Mouse (Mus musculus): ENCODE data around the gene Exog. TPM values are rescaled to one million over a fixed set of nuclear protein-coding genes. Genes with fewer than 3 reads are reported as not detected.

Gene Exog
- polyA plus RNA-seq, 1 experiment from 2014 or later: 25.3 TPM

- Histone ChIP-seq H3K36me3 (no peaks in the 10 kb centered on the region), H3K9me3 (replicated peaks) (no peaks in the 10 kb centered on the region), H3K27ac (no peak overlapping the region), H3K4me1 (peaks cover 39% of the 10 kb centered on the region), H3K4me2 (no peak overlapping the region), H3K4me3 (replicated peaks) (no peak overlapping the region), H3K9ac (no peak overlapping the region), H3K27me3 (no peaks in the 10 kb centered on the region)
- WGBS: 73% methylated on average over 12 of the region's 12 CpGs
- ATAC-seq (replicated peaks; ENCODE audit: low FRiP score): no peak
Observed at GRCm38 (mm10) chr9:119419852-119420438, 24.8 kb upstream of the Exog start.

GRCm38 (mm10) chr9:119425217-119425975 lies 19.3 kb upstream of the Exog start:
- H3K9ac ChIP-seq: no peak overlapping the region

GRCm38 (mm10) chr9:119425976-119426415 lies 18.7 kb upstream of the Exog start:
- H3K9me3 ChIP-seq (replicated peaks): no peaks in the 10 kb centered on the region
- no peak overlapping the region for H3K4me3 ChIP-seq (replicated peaks)
- peaks cover 28% of the 10 kb centered on the region for H3K36me3 ChIP-seq
- peak overlapping the region; percentile 68 for H3K27ac ChIP-seq
- ATAC-seq (replicated peaks; ENCODE audit: low FRiP score): 0 out of 2 replicates have a peak, but pooled peaks have one; percentile 1
- H3K27me3 ChIP-seq: no peaks in the 10 kb centered on the region
- no peak overlapping the region for H3K4me2 ChIP-seq
- 82% methylated on average over 13 of the region's 13 CpGs for WGBS
- H3K4me1 ChIP-seq: peaks cover 46% of the 10 kb centered on the region
- no peak overlapping the region for H3K9ac ChIP-seq

More at GRCm38 (mm10) chr9:119425217-119425975, 19.3 kb upstream of the Exog start:
- Histone ChIP-seq H3K27me3 (no peaks in the 10 kb centered on the region), H3K36me3 (peaks cover 25% of the 10 kb centered on the region), H3K4me1 (peaks cover 52% of the 10 kb centered on the region), H3K9me3 (replicated peaks) (no peaks in the 10 kb centered on the region), H3K4me2 (no peak overlapping the region), H3K4me3 (replicated peaks) (no peak overlapping the region), H3K27ac (peak overlapping the region; percentile 68)
- 19% methylated on average over 7 of the region's 7 CpGs for WGBS
- ATAC-seq (replicated peaks; ENCODE audit: low FRiP score): peak; percentile 70

- Histone ChIP-seq H3K4me3 (replicated peaks) (no peak overlapping the region), H3K9me3 (replicated peaks) (no peaks in the 10 kb centered on the region), H3K9ac (no peak overlapping the region), H3K4me1 (peaks cover 46% of the 10 kb centered on the region), H3K36me3 (peaks cover 33% of the 10 kb centered on the region), H3K27me3 (no peaks in the 10 kb centered on the region), H3K4me2 (no peak overlapping the region), H3K27ac (no peak overlapping the region)
- no peak for ATAC-seq (replicated peaks; ENCODE audit: low FRiP score)
- WGBS: 65% methylated on average over 7 of the region's 7 CpGs
Observed at GRCm38 (mm10) chr9:119426483-119426882, 18.3 kb upstream of the Exog start.

- Histone ChIP-seq H3K4me2 (no peak overlapping the region), H3K27me3 (no peaks in the 10 kb centered on the region), H3K4me1 (peaks cover 28% of the 10 kb centered on the region), H3K4me3 (replicated peaks) (no peak overlapping the region), H3K36me3 (peaks cover 71% of the 10 kb centered on the region), H3K9me3 (replicated peaks) (no peaks in the 10 kb centered on the region), H3K9ac (no peak overlapping the region), H3K27ac (no peak overlapping the region)
- 46% methylated on average over 7 of the region's 7 CpGs for WGBS
- peak; percentile 61; the same call in 1 of the 2 replicates for ATAC-seq (replicated peaks; ENCODE audit: low FRiP score)
Observed at GRCm38 (mm10) chr9:119430311-119430710, 14.4 kb upstream of the Exog start.

- Histone ChIP-seq H3K9me3 (replicated peaks) (no peaks in the 10 kb centered on the region), H3K36me3 (peaks cover 82% of the 10 kb centered on the region), H3K27ac (no peak overlapping the region), H3K9ac (no peak overlapping the region), H3K4me2 (no peak overlapping the region), H3K27me3 (no peaks in the 10 kb centered on the region), H3K4me3 (replicated peaks) (no peak overlapping the region), H3K4me1 (no peaks in the 10 kb centered on the region)
- WGBS: 78% methylated on average over 2 of the region's 2 CpGs
- no peak for ATAC-seq (replicated peaks; ENCODE audit: low FRiP score)
Observed at GRCm38 (mm10) chr9:119435855-119436254, 8.9 kb upstream of the Exog start.

- H3K27ac ChIP-seq: no peak overlapping the region
- H3K4me2 ChIP-seq: no peak overlapping the region
- H3K4me1 ChIP-seq: no peaks in the 10 kb centered on the region
- WGBS: 90% methylated on average over 12 of the region's 12 CpGs
- no peak overlapping the region for H3K9ac ChIP-seq
- no peak overlapping the region for H3K4me3 ChIP-seq (replicated peaks)
- H3K36me3 ChIP-seq: peaks cover 60% of the 10 kb centered on the region
- no peak for ATAC-seq (replicated peaks; ENCODE audit: low FRiP score)
- H3K9me3 ChIP-seq (replicated peaks): no peaks in the 10 kb centered on the region
- no peaks in the 10 kb centered on the region for H3K27me3 ChIP-seq
Observed at GRCm38 (mm10) chr9:119438065-119438464, 6.7 kb upstream of the Exog start.

- Histone ChIP-seq H3K9ac (no peak overlapping the region), H3K9me3 (replicated peaks) (no peaks in the 10 kb centered on the region), H3K4me2 (no peak overlapping the region), H3K27me3 (no peaks in the 10 kb centered on the region), H3K4me1 (no peaks in the 10 kb centered on the region), H3K27ac (no peak overlapping the region), H3K36me3 (peaks cover 55% of the 10 kb centered on the region), H3K4me3 (replicated peaks) (no peak overlapping the region)
- ATAC-seq (replicated peaks; ENCODE audit: low FRiP score): no peak
- 93% methylated on average over 9 of the region's 9 CpGs for WGBS
Observed at GRCm38 (mm10) chr9:119438498-119439000, 6.2 kb upstream of the Exog start.

GRCm38 (mm10) chr9:119445737-119446136 lies 994 bp downstream of the Exog start:
- no peak for ATAC-seq (replicated peaks; ENCODE audit: low FRiP score)
- no peaks in the 10 kb centered on the region for H3K27me3 ChIP-seq
- peak overlapping the region; percentile 74 for H3K4me3 ChIP-seq (replicated peaks)
- peaks cover 40% of the 10 kb centered on the region for H3K36me3 ChIP-seq
- peak overlapping the region; percentile 86 for H3K4me2 ChIP-seq
- peak overlapping the region; percentile 90 for H3K9ac ChIP-seq
- H3K9me3 ChIP-seq (replicated peaks): no peaks in the 10 kb centered on the region
- H3K27ac ChIP-seq: no peak overlapping the region
- peaks cover 17% of the 10 kb centered on the region for H3K4me1 ChIP-seq
- WGBS: 37% methylated on average over 6 of the region's 6 CpGs

GRCm38 (mm10) chr9:119455967-119456366 lies 11.2 kb downstream of the Exog start:
- H3K27me3 ChIP-seq: no peaks in the 10 kb centered on the region
- no peaks in the 10 kb centered on the region for H3K9me3 ChIP-seq (replicated peaks)
- no peaks in the 10 kb centered on the region for H3K4me1 ChIP-seq
- 88% methylated on average over 14 of the region's 14 CpGs for WGBS
- ATAC-seq (replicated peaks; ENCODE audit: low FRiP score): no peak
- H3K9ac ChIP-seq: no peak overlapping the region
- H3K36me3 ChIP-seq: peaks cover 61% of the 10 kb centered on the region
- H3K4me3 ChIP-seq (replicated peaks): no peak overlapping the region
- no peak overlapping the region for H3K27ac ChIP-seq
- no peak overlapping the region for H3K4me2 ChIP-seq

GRCm38 (mm10) chr9:119457122-119457521 lies 12.4 kb downstream of the Exog start:
- 85% methylated on average over 14 of the region's 14 CpGs for WGBS
- Histone ChIP-seq H3K27me3 (no peaks in the 10 kb centered on the region), H3K36me3 (peaks cover 61% of the 10 kb centered on the region), H3K4me1 (no peaks in the 10 kb centered on the region), H3K9ac (no peak overlapping the region), H3K27ac (no peak overlapping the region), H3K9me3 (replicated peaks) (no peaks in the 10 kb centered on the region), H3K4me2 (no peak overlapping the region), H3K4me3 (replicated peaks) (no peak overlapping the region)
- ATAC-seq (replicated peaks; ENCODE audit: low FRiP score): no peak

- ATAC-seq (replicated peaks; ENCODE audit: low FRiP score): no peak
- 49% methylated on average over 8 of the region's 8 CpGs for WGBS
- H3K9me3 ChIP-seq (replicated peaks): no peaks in the 10 kb centered on the region
- H3K9ac ChIP-seq: no peak overlapping the region
- no peaks in the 10 kb centered on the region for H3K4me1 ChIP-seq
- no peak overlapping the region for H3K4me3 ChIP-seq (replicated peaks)
- no peak overlapping the region for H3K4me2 ChIP-seq
- H3K27ac ChIP-seq: no peak overlapping the region
- peaks cover 71% of the 10 kb centered on the region for H3K36me3 ChIP-seq
- H3K27me3 ChIP-seq: no peaks in the 10 kb centered on the region
Observed at GRCm38 (mm10) chr9:119460410-119460809, 15.7 kb downstream of the Exog start.

All from kidney, embryonic 15.5 days (tissue).